Mouse (Mus musculus) megakaryocyte, embryonic 14.5 days (primary cell): Measurements from ENCODE around the gene Chic2. TPM values are rescaled to one million over a fixed set of nuclear protein-coding genes. Genes with fewer than 3 reads are reported as not detected.

Experiments
- H3K27me3 ChIP-seq: replicated peaks from 2 replicates; pipeline ENCODE3; 2012; ENCODE audit warnings: inconsistent platforms
- H3K36me3 ChIP-seq: replicated peaks from 2 replicates; pipeline ENCODE3; 2012; ENCODE audit warnings: low read length, inconsistent platforms, mixed read lengths
- H3K4me1 ChIP-seq: 2 replicates; pipeline ENCODE4 v1.6.1; 2012; ENCODE audit warnings: inconsistent platforms
- H3K4me3 ChIP-seq: replicated peaks from 2 replicates; pipeline ENCODE3; 2012; ENCODE audit warnings: moderate library complexity, mild to moderate bottlenecking, inconsistent platforms
- H3K9me3 ChIP-seq: 2 replicates; pipeline ENCODE4 v1.6.1; 2012; ENCODE audit warnings: inconsistent platforms
- FLI1 ChIP-seq: IDR thresholded peaks from 2 replicates; pipeline ENCODE4 v1.6.1; 2012; ENCODE audit warnings: low read length, inconsistent platforms, mixed read lengths
- GATA1 ChIP-seq: IDR thresholded peaks from 3 replicates; pipeline ENCODE4 v1.6.1; 2012; ENCODE audit warnings: mixed read lengths, low read length, inconsistent platforms, borderline replicate concordance
- polyA plus RNA-seq: library from polyadenylated mRNA; stranded (reverse); fragments of >175 nt; gene quantifications from 2 replicates; pipeline ENCODE4 v1.2.3, GENCODE M21; 2012; ENCODE audit warnings: low replicate concordance; ENCODE audit not compliant: insufficient read depth

Chic2 gene
- polyA plus RNA-seq, 1 experiment: 16.6 TPM

DNA sequence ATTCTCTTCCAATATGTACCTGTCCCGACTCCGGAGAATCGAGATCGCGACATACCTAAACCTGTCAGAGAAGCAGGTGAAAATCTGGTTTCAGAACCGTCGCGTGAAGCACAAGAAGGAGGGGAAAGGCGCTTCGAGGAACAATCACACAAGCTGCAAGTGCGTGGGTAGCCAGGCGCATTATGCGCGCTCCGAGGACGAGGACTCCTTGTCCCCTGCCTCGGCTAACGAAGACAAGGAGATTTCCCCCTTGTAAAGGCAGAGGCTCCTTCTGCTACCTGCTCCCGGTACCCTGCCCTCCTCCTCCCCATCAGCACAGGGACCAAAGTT is 32.4 kb upstream of the Chic2 start:
- Histone ChIP-seq H3K27me3 (peaks cover 97% of the 10 kb centered on the region), H3K9me3 (0 out of 2 replicates have a peak, but pooled peaks cover 2% of the 10 kb centered on the region), H3K4me1 (peaks cover 8% of the 10 kb centered on the region; the same call in 1 of the 2 replicates), H3K4me3 (no peak overlapping the region), H3K36me3 (no peaks in the 10 kb centered on the region)
- TF ChIP-seq GATA1: no peak
- TF ChIP-seq FLI1: no peak

DNA sequence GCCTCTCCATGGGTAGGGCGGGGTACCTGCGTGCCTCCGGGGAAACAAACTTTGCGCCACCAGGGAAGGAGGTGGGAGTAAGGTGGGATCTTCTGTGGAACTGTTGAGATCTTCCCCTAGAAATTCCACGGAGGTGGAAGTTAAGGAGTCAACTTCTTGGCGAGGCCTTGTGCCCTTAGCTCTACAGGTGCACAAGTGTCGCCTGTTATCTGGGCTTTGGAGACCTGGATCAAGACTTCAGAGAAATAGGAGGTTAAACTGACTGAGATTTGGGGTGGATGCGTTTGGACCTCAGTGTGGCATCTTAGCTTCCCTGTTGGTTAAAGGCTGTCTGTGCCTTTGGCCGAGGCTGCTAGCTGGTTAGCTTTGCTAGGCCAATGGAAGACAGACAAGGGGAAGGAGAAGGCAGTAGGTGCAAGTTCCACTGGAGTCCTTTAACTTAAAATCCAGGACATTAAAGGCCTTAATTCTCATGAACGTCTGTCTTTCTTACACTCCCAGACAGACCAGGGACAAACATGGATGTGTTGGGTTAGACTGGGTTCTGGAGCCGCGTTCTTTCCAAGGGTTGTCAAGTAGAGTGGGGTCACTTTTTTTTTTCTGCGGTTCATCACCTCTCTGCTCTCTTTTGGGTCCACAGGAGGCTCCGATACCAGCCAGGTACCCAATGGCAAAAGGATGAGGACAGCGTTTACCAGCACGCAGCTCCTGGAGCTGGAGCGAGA is 31.9 kb upstream of the Chic2 start:
- Histone ChIP-seq H3K27me3 (peaks cover 98% of the 10 kb centered on the region), H3K36me3 (no peaks in the 10 kb centered on the region), H3K9me3 (0 out of 2 replicates have a peak, but pooled peaks cover 2% of the 10 kb centered on the region), H3K4me1 (peaks cover 8% of the 10 kb centered on the region; the same call in 1 of the 2 replicates), H3K4me3 (no peak overlapping the region)
- TF ChIP-seq GATA1: no peak
- no peak for TF ChIP-seq FLI1

DNA sequence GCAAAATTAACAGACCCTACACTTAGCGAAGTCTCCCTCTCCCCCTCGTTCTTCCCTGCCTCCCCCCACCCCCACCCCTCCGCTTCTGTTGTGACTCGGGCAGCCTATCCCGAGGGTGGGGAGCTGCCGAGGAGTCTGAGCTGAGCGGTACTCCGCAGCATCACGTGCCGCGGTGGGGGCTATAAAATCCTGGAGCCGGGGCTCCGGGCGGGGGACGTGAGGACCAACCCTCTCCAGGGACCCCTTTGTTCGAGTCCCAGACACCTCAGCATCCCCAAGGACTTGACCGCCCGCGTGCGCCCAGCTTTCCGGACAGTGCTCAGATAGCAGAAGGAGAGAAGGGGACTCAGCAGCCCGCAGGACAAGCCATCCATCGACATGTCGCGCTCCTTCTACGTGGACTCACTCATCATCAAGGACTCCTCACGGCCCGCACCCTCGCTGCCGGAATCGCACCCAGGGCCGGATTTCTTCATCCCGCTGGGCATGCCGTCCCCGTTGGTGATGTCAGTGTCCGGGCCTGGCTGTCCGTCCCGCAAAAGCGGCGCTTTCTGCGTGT is 30.9 kb upstream of the Chic2 start, which contains the start of gene Gsx2:
Gene Gsx2 (plus strand): TSS at position 219 of the 559 bp plus-strand sequence.
- no peak for TF ChIP-seq GATA1
- no peak for TF ChIP-seq FLI1

DNA sequence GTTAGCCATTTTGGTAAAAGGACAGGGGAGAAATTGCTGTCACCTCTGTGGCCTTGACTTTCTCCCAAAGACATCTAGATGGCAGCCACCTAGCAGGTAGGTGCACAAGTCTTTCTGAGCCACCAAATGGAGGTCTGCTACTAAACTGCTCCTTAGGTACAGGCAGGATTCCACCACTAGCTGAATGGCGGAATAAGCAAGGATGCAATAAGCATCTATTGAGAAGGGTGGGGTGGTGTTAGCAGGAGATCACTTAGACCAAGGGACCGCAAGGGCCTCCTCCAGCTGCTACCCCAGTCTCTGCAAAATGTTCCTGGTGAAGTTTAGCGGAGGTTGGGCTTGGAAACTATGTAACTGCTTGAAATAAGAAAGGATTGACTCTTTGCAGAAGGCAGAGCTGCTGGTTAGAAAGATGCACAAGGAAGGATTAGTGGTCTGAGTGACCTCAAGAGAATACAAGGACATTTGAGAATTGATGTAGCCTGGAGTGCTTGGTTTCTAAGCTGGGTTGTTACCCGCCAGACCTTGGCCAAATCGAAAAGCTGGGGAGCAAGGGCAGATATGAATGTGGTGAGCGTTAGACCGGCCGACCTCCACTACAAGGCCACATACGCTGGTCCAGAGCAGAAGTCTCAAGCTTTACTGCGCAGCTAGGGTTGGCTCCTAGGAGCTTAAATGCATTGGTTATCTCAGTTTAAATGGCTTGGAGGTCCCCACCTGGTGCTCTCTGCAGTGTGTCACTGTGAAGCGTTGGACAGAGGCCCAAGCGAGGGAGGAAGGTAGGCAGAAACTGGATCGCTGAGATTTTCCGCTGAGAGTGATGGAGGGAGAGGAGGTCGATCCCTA is 30.2 kb upstream of the Chic2 start:
- Histone ChIP-seq H3K36me3 (no peaks in the 10 kb centered on the region), H3K9me3 (0 out of 2 replicates have a peak, but pooled peaks cover 2% of the 10 kb centered on the region), H3K4me3 (no peak overlapping the region), H3K27me3 (peaks cover 97% of the 10 kb centered on the region), H3K4me1 (peaks cover 21% of the 10 kb centered on the region)
- TF ChIP-seq FLI1 (no peak), GATA1 (no peak)

More for the DNA sequence above, 30.9 kb upstream of the Chic2 start, which contains the start of gene Gsx2:
- H3K4me1 ChIP-seq: peaks cover 15% of the 10 kb centered on the region
- 0 out of 2 replicates have a peak, but pooled peaks cover 2% of the 10 kb centered on the region for H3K9me3 ChIP-seq
- no peaks in the 10 kb centered on the region for H3K36me3 ChIP-seq
- no peak within 1 kb of the TSS for H3K4me3 ChIP-seq
- peaks cover 97% of the 10 kb centered on the region for H3K27me3 ChIP-seq

DNA sequence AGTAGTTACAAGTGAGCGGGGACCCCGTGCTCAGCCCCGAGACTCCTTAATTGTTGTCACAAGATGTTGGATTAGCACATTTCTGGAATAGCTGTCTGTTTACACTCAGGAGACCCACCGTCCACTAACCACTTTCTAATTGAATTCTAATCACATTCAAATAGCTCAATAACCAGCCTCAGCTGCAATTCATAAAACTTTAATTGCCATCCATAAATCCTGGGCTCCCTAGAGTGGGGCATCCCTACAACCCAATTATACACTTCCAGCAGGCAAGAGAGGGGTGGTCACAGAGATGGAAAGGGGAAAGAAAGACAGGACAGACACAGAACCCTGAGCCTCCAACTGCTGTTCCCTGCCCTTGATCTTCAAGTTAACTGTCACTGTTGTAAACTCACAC is 29.6 kb upstream of the Chic2 start:
- no peak for TF ChIP-seq GATA1
- no peak for TF ChIP-seq FLI1
- H3K4me3 ChIP-seq: no peak overlapping the region
- H3K36me3 ChIP-seq: no peaks in the 10 kb centered on the region
- no peaks in the 10 kb centered on the region for H3K9me3 ChIP-seq
- peaks cover 21% of the 10 kb centered on the region for H3K4me1 ChIP-seq
- H3K27me3 ChIP-seq: peaks cover 97% of the 10 kb centered on the region

DNA sequence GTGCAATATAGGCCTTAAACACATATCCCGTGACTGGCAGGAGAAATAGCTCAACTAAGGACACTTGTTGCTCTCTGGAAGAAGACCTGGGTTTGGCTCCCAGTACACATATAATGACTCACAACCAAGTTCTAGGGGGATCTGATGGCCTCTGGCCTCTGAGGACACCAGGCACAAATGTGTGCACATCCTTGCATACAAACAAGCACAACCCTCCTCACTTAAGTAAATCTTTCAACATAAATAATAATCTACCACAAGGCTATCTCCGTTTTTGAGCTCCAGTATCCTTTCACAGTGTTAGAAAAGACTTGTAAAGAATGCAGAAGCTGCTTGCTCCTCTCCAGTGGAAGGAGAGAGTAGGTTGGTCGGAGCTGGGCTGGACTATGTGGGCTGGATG is 29.1 kb upstream of the Chic2 start:
- H3K27me3 ChIP-seq: peaks cover 97% of the 10 kb centered on the region
- H3K4me1 ChIP-seq: peaks cover 21% of the 10 kb centered on the region
- H3K36me3 ChIP-seq: no peaks in the 10 kb centered on the region
- no peak overlapping the region for H3K4me3 ChIP-seq
- TF ChIP-seq GATA1: no peak
- no peak for TF ChIP-seq FLI1
- H3K9me3 ChIP-seq: peaks cover 1% of the 10 kb centered on the region

DNA sequence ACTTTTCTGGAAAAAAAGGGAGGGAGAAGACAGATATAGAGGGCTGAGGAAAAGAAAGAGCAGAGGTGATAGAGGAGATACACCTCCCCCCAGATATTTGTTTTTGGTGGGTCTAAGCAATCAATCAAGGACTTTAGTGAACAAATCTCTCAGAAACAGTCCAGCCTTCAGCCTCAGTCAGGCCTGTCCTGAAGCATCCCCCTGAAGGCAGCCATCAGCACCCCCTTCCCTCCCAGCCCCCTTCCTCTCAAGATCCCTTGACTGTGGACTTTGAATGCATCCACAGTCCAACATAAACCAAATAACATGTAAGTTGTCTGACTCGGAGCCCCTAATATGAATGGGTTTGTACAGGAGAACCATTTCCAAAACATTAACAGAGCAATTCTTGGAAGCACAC is 28.6 kb upstream of the Chic2 start:
- Histone ChIP-seq H3K27me3 (peaks cover 97% of the 10 kb centered on the region), H3K4me1 (peaks cover 21% of the 10 kb centered on the region), H3K36me3 (no peaks in the 10 kb centered on the region), H3K4me3 (no peak overlapping the region), H3K9me3 (peaks cover 6% of the 10 kb centered on the region)
- TF ChIP-seq GATA1 (no peak), FLI1 (no peak)

DNA sequence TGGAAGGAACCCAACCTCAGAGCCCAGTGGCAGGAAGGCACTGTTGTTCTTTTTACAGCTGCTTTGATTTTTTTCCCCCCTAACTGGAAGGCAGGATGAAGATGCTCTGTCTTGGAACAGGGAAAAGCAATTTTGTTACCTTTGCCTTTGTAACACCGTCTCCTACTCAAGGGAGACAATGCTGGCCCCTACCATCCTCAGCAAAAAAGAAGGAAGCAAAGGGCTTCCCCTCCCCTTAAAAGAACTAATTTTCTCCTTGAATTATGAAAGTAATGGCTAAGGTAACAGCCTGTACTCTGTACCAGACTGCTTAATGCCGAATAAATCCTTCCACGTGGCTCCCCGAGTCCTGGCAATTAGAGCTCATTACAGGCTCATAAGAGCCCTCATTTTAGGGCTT is 28.0 kb upstream of the Chic2 start:
- no peaks in the 10 kb centered on the region for H3K36me3 ChIP-seq
- TF ChIP-seq GATA1 (no peak), FLI1 (no peak)
- H3K4me3 ChIP-seq: no peak overlapping the region
- H3K4me1 ChIP-seq: peaks cover 23% of the 10 kb centered on the region
- H3K9me3 ChIP-seq: peaks cover 9% of the 10 kb centered on the region
- H3K27me3 ChIP-seq: peaks cover 98% of the 10 kb centered on the region

DNA sequence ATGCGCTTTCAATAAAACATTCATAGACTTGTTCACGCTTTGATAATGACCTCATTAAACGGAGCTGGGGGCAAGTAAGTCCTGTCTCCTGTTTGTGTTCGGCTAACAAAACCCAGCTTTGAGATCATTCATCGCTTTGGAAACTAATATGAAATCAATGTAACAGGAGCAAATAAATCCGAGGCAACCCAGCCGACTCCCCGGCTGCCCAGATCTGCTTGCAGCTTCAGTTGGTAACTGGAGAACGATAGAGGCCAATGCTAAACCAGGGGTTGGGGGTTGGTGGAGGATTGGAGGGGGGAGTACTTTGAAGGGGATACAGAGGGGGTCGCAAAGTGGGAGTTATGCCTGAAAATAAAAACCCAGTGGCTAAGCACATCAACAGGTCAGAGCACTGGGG is 27.4 kb upstream of the Chic2 start:
- Histone ChIP-seq H3K4me1 (peaks cover 27% of the 10 kb centered on the region), H3K4me3 (no peak overlapping the region), H3K9me3 (peaks cover 14% of the 10 kb centered on the region), H3K27me3 (peaks cover 99% of the 10 kb centered on the region), H3K36me3 (no peaks in the 10 kb centered on the region)
- TF ChIP-seq GATA1: no peak
- no peak for TF ChIP-seq FLI1
